Mouse (Mus musculus): ENCODE data around the gene Arhgap17. TPM values are rescaled to one million over a fixed set of nuclear protein-coding genes. Genes with fewer than 3 reads are reported as not detected.

Arhgap17 gene
- total and polyA plus RNA-seq, 3 experiments = 6.7 to 56.1 (median 7.4) TPM

- H3K79me2 ChIP-seq (replicated peaks; ENCODE audit: control insufficient read depth, extremely low read depth, insufficient read depth, poor library complexity, severe bottlenecking) = no peaks in the 10 kb centered on the region
- in situ Hi-C loops (cut with MboI; ENCODE audit: low pct_ligation_motif_present, low pct_unique_long_range_greater_than_20kb, low sequenced_read_pairs) = no loop called here
- H3K9ac ChIP-seq (ENCODE audit: insufficient read depth, low read depth) = no peak overlapping the region
- no peak for DNase-seq (ENCODE audit: extremely low read depth)
- no peak overlapping the region for H3K4me3 ChIP-seq (replicated peaks in 1 of 3; ENCODE audit: low read depth in 2 of 3, low read length in 2 of 3, poor library complexity in 1 of 3)
- no peaks in the 10 kb centered on the region for H3K27me3 ChIP-seq (replicated peaks)
- no peaks in the 10 kb centered on the region for H3K9me3 ChIP-seq (replicated peaks; ENCODE audit: low read length)
- H3K4me1 ChIP-seq (ENCODE audit: control insufficient read depth in 1 of 2, insufficient read depth in 2 of 2) = peaks cover 24 to 92% of the 10 kb centered on the region in 2 experiments
- TF ChIP-seq USF2 (conservative IDR thresholded peaks at IDR 0.05; ENCODE audit: low read depth, low read length) (no peak), MAX (IDR thresholded peaks at IDR 0.05; ENCODE audit: low read length) (no peak), MXI1 (IDR thresholded peaks at IDR 0.05; ENCODE audit: low read depth, low read length) (no peak), TBP (conservative IDR thresholded peaks at IDR 0.05; ENCODE audit: low read depth, low read length) (no peak), EP300 (IDR thresholded peaks at IDR 0.05; ENCODE audit: low read length) (no peak), POLR2AphosphoS2 (IDR thresholded peaks at IDR 0.05; ENCODE audit: low read depth, low read length) (no peak), RAD21 (IDR thresholded peaks at IDR 0.05; ENCODE audit: low read depth, low read length) (no peak), KAT2A (IDR thresholded peaks at IDR 0.05; ENCODE audit: insufficient replicate concordance, low read length) (no peak), ZNF384 (IDR thresholded peaks at IDR 0.05; ENCODE audit: low read depth, low read length) (no peak), JUN (IDR thresholded peaks at IDR 0.05; ENCODE audit: insufficient read depth, low read depth, low read length) (no peak), MYC (IDR thresholded peaks at IDR 0.05; ENCODE audit: low read depth, low read length) (no peak), BHLHE40 (IDR thresholded peaks at IDR 0.05; ENCODE audit: low read depth, low read length) (no peak), UBTF (IDR thresholded peaks at IDR 0.05; ENCODE audit: low read depth, low read length) (no peak)
- peaks cover 42 to 80% of the 10 kb centered on the region in 2 experiments for H3K36me3 ChIP-seq (replicated peaks in 1 of 2; ENCODE audit: control insufficient read depth in 1 of 2, insufficient read depth in 1 of 2, low read length in 1 of 2)
- no peak overlapping the region for H3K4me2 ChIP-seq (ENCODE audit: insufficient read depth, low read depth, poor library complexity, severe bottlenecking)
- dilution Hi-C loops (cut with MboI; ENCODE audit: extremely low pct_ligation_motif_present, extremely low pct_unique_long_range_greater_than_20kb, low sequenced_read_pairs) = no loop called here
- H3K27ac ChIP-seq (ENCODE audit: insufficient read depth, low read depth) = no peak overlapping the region
These were observed 43.7 kb downstream of the Arhgap17 start for GRCm38 (mm10) chr7:123326062-123326461.

GRCm38 (mm10) chr7:123324105-123324504, 45.6 kb downstream of the Arhgap17 start:
- H3K4me3 ChIP-seq (replicated peaks in 1 of 3; ENCODE audit: low read depth in 2 of 3, low read length in 2 of 3, poor library complexity in 1 of 3) = no peak overlapping the region
- no peak overlapping the region for H3K4me2 ChIP-seq (ENCODE audit: insufficient read depth, low read depth, poor library complexity, severe bottlenecking)
- no peak overlapping the region for H3K9ac ChIP-seq (ENCODE audit: insufficient read depth, low read depth)
- no peaks in the 10 kb centered on the region for H3K79me2 ChIP-seq (replicated peaks; ENCODE audit: control insufficient read depth, extremely low read depth, insufficient read depth, poor library complexity, severe bottlenecking)
- H3K9me3 ChIP-seq (replicated peaks; ENCODE audit: low read length) = no peaks in the 10 kb centered on the region
- peaks cover 55 to 90% of the 10 kb centered on the region in 2 experiments for H3K36me3 ChIP-seq (replicated peaks in 1 of 2; ENCODE audit: control insufficient read depth in 1 of 2, insufficient read depth in 1 of 2, low read length in 1 of 2)
- in situ Hi-C loops (cut with MboI; ENCODE audit: low pct_ligation_motif_present, low pct_unique_long_range_greater_than_20kb, low sequenced_read_pairs) (no loop called here), dilution Hi-C loops (cut with MboI; ENCODE audit: extremely low pct_ligation_motif_present, extremely low pct_unique_long_range_greater_than_20kb, low sequenced_read_pairs) (no loop called here)
- H3K27ac ChIP-seq (ENCODE audit: insufficient read depth, low read depth) = no peak overlapping the region
- no peak for DNase-seq (ENCODE audit: extremely low read depth)
- H3K4me1 ChIP-seq (ENCODE audit: control insufficient read depth in 1 of 2, insufficient read depth in 2 of 2) = peaks cover 12 to 72% of the 10 kb centered on the region in 2 experiments
- no peaks in the 10 kb centered on the region for H3K27me3 ChIP-seq (replicated peaks)
- no peak for TF ChIP-seq KAT2A (IDR thresholded peaks at IDR 0.05; ENCODE audit: insufficient replicate concordance, low read length)
- TF ChIP-seq NRF1 (IDR thresholded peaks at IDR 0.05; ENCODE audit: low read depth, low read length) = no peak

GRCm38 (mm10) chr7:123323388-123323787, 46.3 kb downstream of the Arhgap17 start:
- DNase-seq (ENCODE audit: extremely low read depth) = no peak
- H3K79me2 ChIP-seq (replicated peaks; ENCODE audit: control insufficient read depth, extremely low read depth, insufficient read depth, poor library complexity, severe bottlenecking) = no peaks in the 10 kb centered on the region
- H3K36me3 ChIP-seq (replicated peaks in 1 of 2; ENCODE audit: control insufficient read depth in 1 of 2, insufficient read depth in 1 of 2, low read length in 1 of 2) = peaks cover 62 to 93% of the 10 kb centered on the region in 2 experiments
- H3K4me3 ChIP-seq (replicated peaks in 1 of 3; ENCODE audit: low read depth in 2 of 3, low read length in 2 of 3, poor library complexity in 1 of 3) = no peak overlapping the region
- peaks cover 12 to 66% of the 10 kb centered on the region in 2 experiments for H3K4me1 ChIP-seq (ENCODE audit: control insufficient read depth in 1 of 2, insufficient read depth in 2 of 2)
- H3K9ac ChIP-seq (ENCODE audit: insufficient read depth, low read depth) = no peak overlapping the region
- in situ Hi-C loops (cut with MboI; ENCODE audit: low pct_ligation_motif_present, low pct_unique_long_range_greater_than_20kb, low sequenced_read_pairs) = no loop called here
- H3K27me3 ChIP-seq (replicated peaks) = no peaks in the 10 kb centered on the region
- H3K9me3 ChIP-seq (replicated peaks; ENCODE audit: low read length) = no peaks in the 10 kb centered on the region
- dilution Hi-C loops (cut with MboI; ENCODE audit: extremely low pct_ligation_motif_present, extremely low pct_unique_long_range_greater_than_20kb, low sequenced_read_pairs) = no loop called here
- no peak overlapping the region for H3K27ac ChIP-seq (ENCODE audit: insufficient read depth, low read depth)
- no peak overlapping the region for H3K4me2 ChIP-seq (ENCODE audit: insufficient read depth, low read depth, poor library complexity, severe bottlenecking)
- TF ChIP-seq ZC3H11A (IDR thresholded peaks at IDR 0.05; ENCODE audit: low read depth, low read length) (no peak), RAD21 (IDR thresholded peaks at IDR 0.05; ENCODE audit: low read depth, low read length) (no peak), JUND (conservative IDR thresholded peaks at IDR 0.05; ENCODE audit: low read depth, low read length) (no peak), ZMIZ1 (IDR thresholded peaks at IDR 0.05; ENCODE audit: low read depth, low read length) (no peak), PAX5 (IDR thresholded peaks at IDR 0.05; ENCODE audit: low read length) (no peak), GABPA (IDR thresholded peaks at IDR 0.05; ENCODE audit: insufficient replicate concordance, low read depth, low read length) (no peak), CHD1 (IDR thresholded peaks at IDR 0.05; ENCODE audit: low read depth, low read length) (no peak), MEF2A (IDR thresholded peaks at IDR 0.05; ENCODE audit: borderline replicate concordance, low read depth, low read length) (no peak), UBTF (IDR thresholded peaks at IDR 0.05; ENCODE audit: low read depth, low read length) (no peak), MYC (IDR thresholded peaks at IDR 0.05; ENCODE audit: low read depth, low read length) (no peak), ZNF384 (IDR thresholded peaks at IDR 0.05; ENCODE audit: low read depth, low read length) (no peak), TBP (conservative IDR thresholded peaks at IDR 0.05; ENCODE audit: low read depth, low read length) (no peak), MAFK (IDR thresholded peaks at IDR 0.05; ENCODE audit: insufficient replicate concordance, low read length) (no peak), ELF1 (IDR thresholded peaks at IDR 0.05; ENCODE audit: low read depth, low read length) (no peak), IRF4 (IDR thresholded peaks at IDR 0.05; ENCODE audit: low read depth, low read length) (no peak), CHD2 (IDR thresholded peaks at IDR 0.05; ENCODE audit: low read length) (no peak), BHLHE40 (IDR thresholded peaks at IDR 0.05; ENCODE audit: low read depth, low read length) (no peak), MAX (IDR thresholded peaks at IDR 0.05; ENCODE audit: low read length) (no peak)

Data from CH12.LX (cell line).